Mouse (Mus musculus) C2C12 (cell line): ENCODE measurements at regions not wholly inside any gene's neighbourhood (a gene's known extent, or its start where the extent isn't known, plus 50 kb on each side); places are given as distances from the start of the nearest gene placed in this dataset.

ENCODE experiments used
- CTCF ChIP-seq: IDR thresholded peaks from one replicate; pipeline ENCODE4 v1.5.1; 2011; ENCODE audit not compliant: control insufficient read depth, insufficient read depth, insufficient read length
- MAX ChIP-seq: IDR thresholded peaks from one replicate; pipeline ENCODE4 v1.6.1; 2011; ENCODE audit warnings: mild to moderate bottlenecking, control low read depth

DNA sequence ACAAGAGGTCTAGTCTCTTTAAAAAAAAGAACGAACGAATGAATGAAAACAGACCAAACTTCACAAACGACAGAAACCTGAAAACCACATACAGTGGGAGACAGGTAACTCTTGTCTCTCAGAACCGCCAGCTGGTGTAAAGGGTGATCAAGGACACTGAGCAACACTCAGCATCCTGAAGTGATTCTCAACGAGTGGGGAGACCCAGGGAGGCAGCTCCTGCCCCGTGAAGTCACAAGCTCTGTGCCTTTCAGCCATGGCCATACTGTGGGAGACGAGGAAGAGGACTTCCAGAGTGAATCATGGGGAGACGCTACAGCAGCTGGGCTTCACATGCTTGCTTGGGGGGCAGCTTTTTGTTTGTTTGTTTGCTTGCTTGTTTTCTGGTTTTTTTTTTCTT, 70.5 kb upstream of the Foxn2 start:
- TF ChIP-seq CTCF, result no peak
- no peak for TF ChIP-seq MAX
